In genomic region chr17:78364555-78365302, GRCm38 (mm10) we compare ENCODE assay signal across 27 mouse cellular contexts. TPM values are rescaled to one million over a fixed set of nuclear protein-coding genes. Genes with fewer than 3 reads are reported as not detected.
A peak's percentile ranks its signal among the peaks of the same experiment; 100 is the strongest.
DNase-seq lines count a peak whose midpoint lies in the region; ATAC-seq and TF ChIP-seq lines count a peak whose summit lies in the region.
"Had no signal": no experiment of that assay in that cellular context is flagged by ENCODE, and none has a peak within 500 bp of the region (broad histone marks: within the 10 kb centered on the region; RNA-seq: fewer than 3 reads in every experiment).

No protein-coding gene starts in this region.

- no peaks in the 10 kb centered on the region for H3K9me3 ChIP-seq in kidney, embryonic 15.5 days (replicated peaks)
- H3K9me3 ChIP-seq in liver, postnatal 0 days (ENCODE audit: low read length), result no peaks in the 10 kb centered on the region
- no peaks in the 10 kb centered on the region for H3K9me3 ChIP-seq in liver, embryonic 11.5 days (ENCODE audit: control insufficient read depth, low read length)
- H3K9me3 ChIP-seq in midbrain, embryonic 11.5 days (ENCODE audit: control insufficient read depth, low read length), result no peaks in the 10 kb centered on the region
- H3K9me3 ChIP-seq: embryonic facial prominence, embryonic 13.5 days; forebrain, embryonic 10.5 days; neural tube, embryonic 15.5 days; stomach, embryonic 15.5 days had no signal

- 62% methylated on average over 23 of the region's 23 CpGs for WGBS in kidney, embryonic 15.5 days
- 78% methylated on average over 23 of the region's 23 CpGs for WGBS in liver, postnatal 0 days (ENCODE audit: insufficient replicate concordance)
- 87% methylated on average over 23 of the region's 23 CpGs for WGBS in liver, embryonic 11.5 days
- 89% methylated on average over 23 of the region's 23 CpGs for WGBS in midbrain, embryonic 11.5 days

- no peaks in the 10 kb centered on the region for H3K27me3 ChIP-seq in kidney, embryonic 15.5 days
- no peaks in the 10 kb centered on the region for H3K27me3 ChIP-seq in liver, postnatal 0 days (ENCODE audit: insufficient read depth, low read length)
- H3K27me3 ChIP-seq in liver, embryonic 11.5 days (replicated peaks; ENCODE audit: control insufficient read depth, insufficient read depth, low read length), result no peaks in the 10 kb centered on the region
- H3K27me3 ChIP-seq in midbrain, embryonic 11.5 days (ENCODE audit: control insufficient read depth, insufficient read depth, low read length), result no peaks in the 10 kb centered on the region
- H3K27me3 ChIP-seq: embryonic facial prominence, embryonic 13.5 days; neural tube, embryonic 15.5 days; stomach, embryonic 15.5 days had no signal

- ATAC-seq in kidney, embryonic 15.5 days (replicated peaks; ENCODE audit: low FRiP score), result peak; percentile 63
- no peak for ATAC-seq in liver, postnatal 0 days
- no peak for ATAC-seq in liver, embryonic 11.5 days (replicated peaks; ENCODE audit: low FRiP score)
- ATAC-seq in midbrain, embryonic 11.5 days (ENCODE audit: low FRiP score), result no peak
- ATAC-seq: forebrain, embryonic 16.5 days; intestine, postnatal 0 days had no signal

- H3K9ac ChIP-seq in kidney, embryonic 15.5 days, result no peak overlapping the region
- no peak overlapping the region for H3K9ac ChIP-seq in liver, postnatal 0 days (replicated peaks)
- no peak overlapping the region for H3K9ac ChIP-seq in liver, embryonic 11.5 days (ENCODE audit: low read depth, low read length)
- no peak overlapping the region for H3K9ac ChIP-seq in midbrain, embryonic 11.5 days (ENCODE audit: low read length)
- H3K9ac ChIP-seq: embryonic facial prominence, embryonic 13.5 days; hindbrain, embryonic 14.5 days; neural tube, embryonic 15.5 days; stomach, embryonic 15.5 days had no signal

- peak; percentile 9; the same call in 1 of the 2 replicates for TF ChIP-seq CTCF in gastrocnemius, adult 2 months (IDR thresholded peaks at IDR 0.05)
- TF ChIP-seq CTCF in liver, postnatal 0 days (IDR thresholded peaks at IDR 0.05; ENCODE audit: low read depth), result peak; percentile 7; the same call in 1 of the 2 replicates

- no peak overlapping the region for H3K27ac ChIP-seq in gastrocnemius, adult 2 months
- no peak overlapping the region for H3K27ac ChIP-seq in kidney, embryonic 15.5 days
- H3K27ac ChIP-seq in liver, postnatal 0 days (ENCODE audit: low read depth), result no peak overlapping the region
- no peak overlapping the region for H3K27ac ChIP-seq in liver, embryonic 11.5 days (ENCODE audit: low read depth, low read length)
- H3K27ac ChIP-seq in midbrain, embryonic 11.5 days (ENCODE audit: low read depth, low read length), result no peak overlapping the region
- H3K27ac ChIP-seq: embryonic facial prominence, embryonic 13.5 days; forebrain, embryonic 10.5 days; hindbrain, embryonic 14.5 days; macrophage; neural tube, embryonic 15.5 days; stomach, embryonic 15.5 days had no signal

- no peak overlapping the region for H3K4me2 ChIP-seq in kidney, embryonic 15.5 days
- H3K4me2 ChIP-seq in liver, postnatal 0 days (ENCODE audit: low read depth, low read length), result no peak overlapping the region
- no peak overlapping the region for H3K4me2 ChIP-seq in liver, embryonic 11.5 days
- H3K4me2 ChIP-seq in midbrain, embryonic 11.5 days, result no peak overlapping the region
- H3K4me2 ChIP-seq: embryonic facial prominence, embryonic 13.5 days; heart, embryonic 11.5 days; hindbrain, embryonic 14.5 days; neural tube, embryonic 15.5 days; stomach, embryonic 15.5 days had no signal

- no peak for DNase-seq in gastrocnemius, adult 2 months
- no peak for DNase-seq in gastrocnemius, postnatal 25 days
- no peak for DNase-seq in kidney, adult 8-10 months
- DNase-seq in liver, postnatal 0 days, result no peak
- no peak for DNase-seq in liver, embryonic 11.5 days (ENCODE audit: low spot score)
- DNase-seq in B cell, adult 2 months, result peak; percentile 9 to 11
- DNase-seq in midbrain, embryonic 11.5 days (ENCODE audit: low spot score, missing footprints), result no peak
- DNase-seq: adrenal gland, postnatal 25 days; cerebellum, adult 18-20 months; cerebellum, postnatal 10 days; gastrocnemius, postnatal 10 days; liver; midbrain, embryonic 14.5 days; retina, postnatal 1 day; right cerebral cortex, postnatal 14 days; thymus, adult 18-20 months; thymus, postnatal 25 days had no signal

- TF ChIP-seq EP300 in liver, postnatal 0 days (IDR thresholded peaks at IDR 0.05; ENCODE audit: low read depth), result no peak

- H3K36me3 ChIP-seq in kidney, embryonic 15.5 days, result peaks cover 22% of the 10 kb centered on the region
- no peaks in the 10 kb centered on the region; the same call in none of the 2 replicates for H3K36me3 ChIP-seq in liver, postnatal 0 days (replicated peaks; ENCODE audit: insufficient read depth, low read length)
- no peaks in the 10 kb centered on the region for H3K36me3 ChIP-seq in liver, embryonic 11.5 days (ENCODE audit: control insufficient read depth, insufficient read depth, low read length)
- H3K36me3 ChIP-seq in midbrain, embryonic 11.5 days (ENCODE audit: control insufficient read depth, insufficient read depth, low read length), result no peaks in the 10 kb centered on the region

- no peak overlapping the region for H3K4me3 ChIP-seq in gastrocnemius, adult 2 months
- no peak overlapping the region for H3K4me3 ChIP-seq in kidney, embryonic 15.5 days (replicated peaks)
- no peak overlapping the region for H3K4me3 ChIP-seq in liver, postnatal 0 days (ENCODE audit: low read depth, low read length)
- no peak overlapping the region for H3K4me3 ChIP-seq in liver, embryonic 11.5 days (ENCODE audit: low read depth, low read length)
- no peak overlapping the region for H3K4me3 ChIP-seq in midbrain, embryonic 11.5 days (ENCODE audit: low read depth, low read length)
- H3K4me3 ChIP-seq: embryonic facial prominence, embryonic 13.5 days; forebrain, embryonic 10.5 days; neural tube, embryonic 15.5 days; stomach, embryonic 15.5 days had no signal

- peaks cover 29% of the 10 kb centered on the region for H3K4me1 ChIP-seq in kidney, embryonic 15.5 days
- peaks cover 5% of the 10 kb centered on the region; the same call in 1 of the 2 replicates for H3K4me1 ChIP-seq in liver, postnatal 0 days (ENCODE audit: insufficient read depth)
- peaks cover 5% of the 10 kb centered on the region for H3K4me1 ChIP-seq in liver, embryonic 11.5 days (replicated peaks; ENCODE audit: control insufficient read depth, insufficient read depth, low read length)
- H3K4me1 ChIP-seq in midbrain, embryonic 11.5 days (ENCODE audit: control insufficient read depth, insufficient read depth, low read length), result no peaks in the 10 kb centered on the region
- H3K4me1 ChIP-seq: neural tube, embryonic 15.5 days; stomach, embryonic 15.5 days had no signal

- intact Hi-C loops in gastrocnemius, adult 2 months (cut with DNase I), result loop anchor here (5.0 kb wide), 2 partner anchors 53 to 167 kb away; partner anchors contain the start of gene Fez2

RNA-seq across cellular contexts. Expression of gene Fez2, which starts 53.2 kb away (rescaled TPM):
- total RNA-seq in gastrocnemius, adult 2 months (2021), result 10 to 100 TPM; 58.2 to 65.3 TPM
- 10 to 100 TPM; 52.0 to 62.7 TPM for total RNA-seq in gastrocnemius, postnatal 25 days (2021)
- polyA plus RNA-seq in kidney, embryonic 15.5 days (2015; fragmentation: Nextera tagmentation; extraction: Ambion mirVana), result 39.8 and 40.2 TPM in 2 replicates
- 17.3 and 20.3 TPM in 2 replicates for polyA plus RNA-seq in liver, postnatal 0 days (2015; fragmentation: Nextera tagmentation; extraction: Ambion mirVana)
- 30.9 and 33.3 TPM in 2 replicates for polyA plus RNA-seq in liver, embryonic 11.5 days (2014; fragmentation: Nextera tagmentation; extraction: Ambion mirVana)
- 57.5 and 60.4 TPM in 2 replicates for polyA plus RNA-seq in midbrain, embryonic 11.5 days (2014; fragmentation: Nextera tagmentation; extraction: Ambion mirVana)

Comparison
In these comparisons a context has a peak if more than half of its experiments do, and no peak if none do; other contexts are left out.
1. DNase-seq: peak in B cell, adult 2 months (2 of 2); none in gastrocnemius, adult 2 months (single experiment), gastrocnemius, postnatal 25 days (single experiment), kidney, adult 8-10 months (0 of 2), liver, postnatal 0 days (single experiment), liver, embryonic 11.5 days (single experiment) and midbrain, embryonic 11.5 days (single experiment).